Mouse (Mus musculus): ENCODE results near the gene Osbpl9.

DNA sequence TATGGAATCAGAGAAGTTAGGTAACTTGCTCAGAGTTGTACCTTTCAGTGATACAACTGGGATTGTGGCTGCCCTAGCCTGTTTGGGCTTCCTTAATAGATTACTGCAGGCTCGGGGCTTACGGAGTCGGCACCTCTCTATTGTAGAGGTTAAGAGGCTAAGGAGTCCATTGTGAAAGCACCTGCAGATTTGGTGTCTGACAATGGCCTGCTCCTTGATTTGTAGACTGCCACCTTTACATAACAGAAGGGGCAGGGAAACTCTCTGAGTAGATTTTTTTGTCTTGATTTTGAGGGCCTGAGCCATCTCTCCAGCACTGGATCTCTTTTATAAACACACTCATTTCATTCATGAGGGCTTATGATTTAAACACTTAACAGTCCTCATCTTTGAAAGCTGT, 175.5 kb downstream of the Osbpl9 start:
- TF ChIP-seq POLR2A (IDR thresholded peaks at IDR 0.05; ENCODE audit: borderline replicate concordance, low read depth, low read length) (no peak), CTCF (IDR thresholded peaks at IDR 0.05; ENCODE audit: low read depth, low read length) (no peak)

Data from bone marrow macrophage, adult 2 months (primary cell).